Mouse (Mus musculus): ENCODE results near the gene Cdk2ap1. TPM values are rescaled to one million over a fixed set of nuclear protein-coding genes. Genes with fewer than 3 reads are reported as not detected.
"Not testable (repeated sequence)": the region's sequence is repeated elsewhere in the genome, so short reads cannot be mapped to it uniquely, and the experiment has no call there.

The Cdk2ap1 gene
- polyA plus RNA-seq, 1 experiment, result 125 TPM

DNA sequence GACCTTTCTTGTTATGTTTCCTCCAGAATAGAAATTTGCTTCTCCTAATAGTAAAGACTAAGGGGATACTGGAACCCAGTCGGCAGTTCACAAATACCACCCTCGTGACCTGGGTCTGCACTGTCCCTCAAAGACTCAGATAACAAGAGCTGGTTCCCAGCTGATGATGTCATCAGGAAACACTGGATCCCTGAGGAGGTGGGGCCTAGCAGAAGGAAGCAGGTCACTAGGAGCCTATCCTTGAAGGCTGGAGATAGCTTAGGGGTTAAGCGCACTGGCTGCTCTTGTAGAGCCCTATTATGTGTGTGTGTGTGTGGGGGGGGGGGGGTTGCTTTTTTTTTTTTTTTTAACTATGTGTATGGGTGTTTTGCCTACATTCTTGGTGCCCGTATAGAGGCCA is 62.8 kb downstream of the Cdk2ap1 start:
- TF ChIP-seq FLI1 (IDR thresholded peaks at IDR 0.05; ENCODE audit: low read length) (no peak), GATA1 (IDR thresholded peaks at IDR 0.05; ENCODE audit: borderline replicate concordance, low read length) (no peak)
- Histone ChIP-seq H3K9me3 (peaks cover 5% of the 10 kb centered on the region), H3K27me3 (replicated peaks) (no peaks in the 10 kb centered on the region), H3K4me1 (peaks cover 15% of the 10 kb centered on the region), H3K4me3 (replicated peaks) (no peak overlapping the region), H3K36me3 (replicated peaks; ENCODE audit: low read length) (peaks cover 62% of the 10 kb centered on the region)

- Histone ChIP-seq H3K4me1 (peaks cover 15% of the 10 kb centered on the region), H3K36me3 (replicated peaks; ENCODE audit: low read length) (peaks cover 64% of the 10 kb centered on the region)
- H3K27me3 ChIP-seq (replicated peaks); H3K9me3 ChIP-seq; H3K4me3 ChIP-seq (replicated peaks): not testable (repeated sequence)
Measured at GRCm38 (mm10) chr5:124299307-124299706, 63.6 kb downstream of the Cdk2ap1 start.

DNA sequence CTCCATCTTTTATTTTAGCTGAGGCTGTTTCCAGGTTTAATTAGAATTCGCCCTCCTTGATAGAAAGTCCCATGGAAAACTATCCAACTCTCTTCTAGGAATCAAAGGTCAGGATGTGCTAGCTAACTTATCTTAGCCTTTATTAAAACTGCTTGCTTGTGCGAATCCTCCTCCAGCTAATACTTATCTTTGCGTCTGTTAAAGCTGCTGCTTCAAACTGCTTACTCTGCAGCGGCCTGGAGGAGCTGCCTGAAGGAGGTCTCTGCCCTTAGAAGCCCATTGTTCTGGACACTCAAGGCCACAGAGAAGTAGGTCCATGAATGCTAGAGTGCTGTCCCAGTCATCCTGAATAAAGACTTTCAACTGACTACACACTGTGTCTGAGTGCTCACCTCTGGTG is 66.4 kb downstream of the Cdk2ap1 start:
- peaks cover 70% of the 10 kb centered on the region for H3K36me3 ChIP-seq (replicated peaks; ENCODE audit: low read length)
- peaks cover 15% of the 10 kb centered on the region for H3K4me1 ChIP-seq
- no peaks in the 10 kb centered on the region for H3K27me3 ChIP-seq (replicated peaks)
- H3K4me3 ChIP-seq (replicated peaks), result no peak overlapping the region
- peaks cover 5% of the 10 kb centered on the region for H3K9me3 ChIP-seq
- TF ChIP-seq GATA1 (IDR thresholded peaks at IDR 0.05; ENCODE audit: borderline replicate concordance, low read length), result no peak
- no peak for TF ChIP-seq FLI1 (IDR thresholded peaks at IDR 0.05; ENCODE audit: low read length)

Other genes with a start within 250 kb of the Cdk2ap1 start
- gene Arl6ip4, start 247.0 kb downstream of the Cdk2ap1 start, polyA plus RNA-seq (2012; ENCODE audit: insufficient read depth, low replicate concordance), result 141 and 205 TPM in 2 replicates
- gene Pitpnm2, start 113.3 kb downstream of the Cdk2ap1 start, polyA plus RNA-seq (2012; ENCODE audit: insufficient read depth, low replicate concordance), result 30.1 and 45.3 TPM in 2 replicates
- 1.8 TPM in 1 of 2 replicates, not detected in the other for gene Mphosph9, start 35.1 kb downstream of the Cdk2ap1 start, polyA plus RNA-seq (2012; ENCODE audit: insufficient read depth, low replicate concordance)
- gene 2810006K23Rik, start 35.0 kb downstream of the Cdk2ap1 start, polyA plus RNA-seq (2012; ENCODE audit: insufficient read depth, low replicate concordance), result 1.7 and 5.7 TPM in 2 replicates
- gene Sbno1, start 62.9 kb upstream of the Cdk2ap1 start, polyA plus RNA-seq (2012; ENCODE audit: insufficient read depth, low replicate concordance), result 4.3 and 5.8 TPM in 2 replicates
- 134 and 294 TPM in 2 replicates for gene Kmt5a, start 76.8 kb upstream of the Cdk2ap1 start, polyA plus RNA-seq (2012; ENCODE audit: insufficient read depth, low replicate concordance)
- gene Rilpl2, start 115.3 kb upstream of the Cdk2ap1 start, polyA plus RNA-seq (2012; ENCODE audit: insufficient read depth, low replicate concordance), result 26.5 and 65.3 TPM in 2 replicates
- gene Snrnp35, start 120.1 kb upstream of the Cdk2ap1 start, polyA plus RNA-seq (2012; ENCODE audit: insufficient read depth, low replicate concordance), result 8.7 and 27.1 TPM in 2 replicates
- gene Rilpl1, start 168.3 kb upstream of the Cdk2ap1 start, polyA plus RNA-seq (2012; ENCODE audit: insufficient read depth, low replicate concordance), result 0.75 and 11.4 TPM in 2 replicates
- gene Tmed2, start 177.6 kb upstream of the Cdk2ap1 start, polyA plus RNA-seq (2012; ENCODE audit: insufficient read depth, low replicate concordance), result 72.2 and 125 TPM in 2 replicates
- gene Ddx55, start 189.8 kb upstream of the Cdk2ap1 start, polyA plus RNA-seq (2012; ENCODE audit: insufficient read depth, low replicate concordance), result 4.6 and 7.1 TPM in 2 replicates
- 8.4 and 10.9 TPM in 2 replicates for gene Eif2b1, start 216.0 kb upstream of the Cdk2ap1 start, polyA plus RNA-seq (2012; ENCODE audit: insufficient read depth, low replicate concordance)
- 3.1 TPM in 1 of 2 replicates, not detected in the other for gene Gtf2h3, start 216.1 kb upstream of the Cdk2ap1 start, polyA plus RNA-seq (2012; ENCODE audit: insufficient read depth, low replicate concordance)